Mouse (Mus musculus): Measurements from ENCODE around the gene Tmem151a. TPM values are rescaled to one million over a fixed set of nuclear protein-coding genes. Genes with fewer than 3 reads are reported as not detected.

Gene Tmem151a
- polyA plus RNA-seq, 1 experiment from 2014 or later: 1.6 TPM

- peaks cover 44% of the 10 kb centered on the region for H3K4me1 ChIP-seq (ENCODE audit: insufficient read depth, low read length)
- H3K9ac ChIP-seq (replicated peaks; ENCODE audit: low read length): peak overlapping the region; percentile 5; the same call in 1 of the 2 replicates
- WGBS: 10% methylated on average over 10 of the region's 10 CpGs
- H3K4me3 ChIP-seq (ENCODE audit: low read length): no peak overlapping the region
- peak; percentile 67 for ATAC-seq (ENCODE audit: low FRiP score, low TSS enrichment)
- 0 out of 2 replicates have a peak overlapping the region, but pooled peaks have one; percentile 8 for H3K4me2 ChIP-seq (replicated peaks; ENCODE audit: low read depth, low read length)
- no peaks in the 10 kb centered on the region for H3K9me3 ChIP-seq (ENCODE audit: low read length)
- no peaks in the 10 kb centered on the region for H3K36me3 ChIP-seq (ENCODE audit: insufficient read depth, low read length)
- H3K27me3 ChIP-seq (ENCODE audit: insufficient read depth, low read length): no peaks in the 10 kb centered on the region
- H3K27ac ChIP-seq (ENCODE audit: low read length): peak overlapping the region; percentile 83
Observed at GRCm38 (mm10) chr19:5058801-5059771, 26.2 kb downstream of the Tmem151a start.

- peaks cover 3% of the 10 kb centered on the region; the same call in 1 of the 2 replicates for H3K27me3 ChIP-seq (ENCODE audit: insufficient read depth, low read length)
- H3K4me3 ChIP-seq (ENCODE audit: low read length): no peak overlapping the region
- no peak overlapping the region for H3K4me2 ChIP-seq (replicated peaks; ENCODE audit: low read depth, low read length)
- no peaks in the 10 kb centered on the region for H3K9me3 ChIP-seq (ENCODE audit: low read length)
- H3K4me1 ChIP-seq (ENCODE audit: insufficient read depth, low read length): peaks cover 44% of the 10 kb centered on the region
- H3K36me3 ChIP-seq (ENCODE audit: insufficient read depth, low read length): no peaks in the 10 kb centered on the region
- ATAC-seq (ENCODE audit: low FRiP score, low TSS enrichment): no peak
- peak overlapping the region; percentile 83 for H3K27ac ChIP-seq (ENCODE audit: low read length)
- WGBS: 22% methylated on average over 16 of the region's 16 CpGs
- no peak overlapping the region for H3K9ac ChIP-seq (replicated peaks; ENCODE audit: low read length)
Observed at GRCm38 (mm10) chr19:5057876-5058775, 27.2 kb downstream of the Tmem151a start.

GRCm38 (mm10) chr19:5056251-5056650 is 29.1 kb downstream of the Tmem151a start:
- Histone ChIP-seq H3K4me1 (ENCODE audit: insufficient read depth, low read length) (peaks cover 55% of the 10 kb centered on the region), H3K4me3 (ENCODE audit: low read length) (peak overlapping the region; percentile 12; the same call in 1 of the 2 replicates), H3K9me3 (ENCODE audit: low read length) (no peaks in the 10 kb centered on the region), H3K27me3 (ENCODE audit: insufficient read depth, low read length) (peaks cover 7% of the 10 kb centered on the region; the same call in 1 of the 2 replicates), H3K27ac (ENCODE audit: low read length) (no peak overlapping the region), H3K36me3 (ENCODE audit: insufficient read depth, low read length) (no peaks in the 10 kb centered on the region), H3K9ac (replicated peaks; ENCODE audit: low read length) (no peak overlapping the region; the same call in 1 of the 2 replicates), H3K4me2 (replicated peaks; ENCODE audit: low read depth, low read length) (no peak overlapping the region)
- peak; percentile 46; the same call in 1 of the 2 replicates for ATAC-seq (ENCODE audit: low FRiP score, low TSS enrichment)
- 10% methylated on average over 6 of the region's 6 CpGs for WGBS

GRCm38 (mm10) chr19:5053909-5054308 is 31.4 kb downstream of the Tmem151a start:
- H3K27ac ChIP-seq (ENCODE audit: low read length): no peak overlapping the region
- peaks cover 50% of the 10 kb centered on the region for H3K4me1 ChIP-seq (ENCODE audit: insufficient read depth, low read length)
- no peaks in the 10 kb centered on the region for H3K9me3 ChIP-seq (ENCODE audit: low read length)
- no peak overlapping the region for H3K9ac ChIP-seq (replicated peaks; ENCODE audit: low read length)
- WGBS: 24% methylated on average over 9 of the region's 9 CpGs
- H3K4me3 ChIP-seq (ENCODE audit: low read length): no peak overlapping the region
- ATAC-seq (ENCODE audit: low FRiP score, low TSS enrichment): no peak
- H3K4me2 ChIP-seq (replicated peaks; ENCODE audit: low read depth, low read length): no peak overlapping the region
- H3K36me3 ChIP-seq (ENCODE audit: insufficient read depth, low read length): peaks cover 4% of the 10 kb centered on the region; the same call in 1 of the 2 replicates
- H3K27me3 ChIP-seq (ENCODE audit: insufficient read depth, low read length): peaks cover 7% of the 10 kb centered on the region; the same call in 1 of the 2 replicates

GRCm38 (mm10) chr19:5052853-5053252 is 32.5 kb downstream of the Tmem151a start:
- Histone ChIP-seq H3K9me3 (ENCODE audit: low read length) (no peaks in the 10 kb centered on the region), H3K4me3 (ENCODE audit: low read length) (no peak overlapping the region), H3K4me2 (replicated peaks; ENCODE audit: low read depth, low read length) (no peak overlapping the region), H3K36me3 (ENCODE audit: insufficient read depth, low read length) (peaks cover 4% of the 10 kb centered on the region; the same call in 1 of the 2 replicates), H3K4me1 (ENCODE audit: insufficient read depth, low read length) (peaks cover 39% of the 10 kb centered on the region), H3K9ac (replicated peaks; ENCODE audit: low read length) (no peak overlapping the region), H3K27me3 (ENCODE audit: insufficient read depth, low read length) (peaks cover 7% of the 10 kb centered on the region; the same call in 1 of the 2 replicates), H3K27ac (ENCODE audit: low read length) (no peak overlapping the region)
- WGBS: 67% methylated on average over 17 of the region's 17 CpGs
- no peak for ATAC-seq (ENCODE audit: low FRiP score, low TSS enrichment)

GRCm38 (mm10) chr19:5052166-5052822 is 33.0 kb downstream of the Tmem151a start:
- peaks cover 7% of the 10 kb centered on the region; the same call in 1 of the 2 replicates for H3K36me3 ChIP-seq (ENCODE audit: insufficient read depth, low read length)
- 23% methylated on average over 25 of the region's 25 CpGs for WGBS
- no peak overlapping the region for H3K9ac ChIP-seq (replicated peaks; ENCODE audit: low read length)
- no peak for ATAC-seq (ENCODE audit: low FRiP score, low TSS enrichment)
- no peak overlapping the region for H3K4me3 ChIP-seq (ENCODE audit: low read length)
- no peaks in the 10 kb centered on the region for H3K9me3 ChIP-seq (ENCODE audit: low read length)
- H3K27ac ChIP-seq (ENCODE audit: low read length): no peak overlapping the region
- peak overlapping the region; percentile 46 for H3K4me2 ChIP-seq (replicated peaks; ENCODE audit: low read depth, low read length)
- H3K4me1 ChIP-seq (ENCODE audit: insufficient read depth, low read length): peaks cover 37% of the 10 kb centered on the region
- H3K27me3 ChIP-seq (ENCODE audit: insufficient read depth, low read length): peaks cover 7% of the 10 kb centered on the region; the same call in 1 of the 2 replicates

GRCm38 (mm10) chr19:5051515-5051914 is 33.8 kb downstream of the Tmem151a start:
- Histone ChIP-seq H3K4me3 (ENCODE audit: low read length) (peak overlapping the region; percentile 43), H3K4me1 (ENCODE audit: insufficient read depth, low read length) (peaks cover 35% of the 10 kb centered on the region), H3K9me3 (ENCODE audit: low read length) (no peaks in the 10 kb centered on the region), H3K36me3 (ENCODE audit: insufficient read depth, low read length) (peaks cover 9% of the 10 kb centered on the region; the same call in 1 of the 2 replicates), H3K4me2 (replicated peaks; ENCODE audit: low read depth, low read length) (peak overlapping the region; percentile 46), H3K27me3 (ENCODE audit: insufficient read depth, low read length) (peaks cover 7% of the 10 kb centered on the region; the same call in 1 of the 2 replicates), H3K27ac (ENCODE audit: low read length) (peak overlapping the region; percentile 11; the same call in 1 of the 2 replicates), H3K9ac (replicated peaks; ENCODE audit: low read length) (peak overlapping the region; percentile 51)
- ATAC-seq (ENCODE audit: low FRiP score, low TSS enrichment): no peak
- 44% methylated on average over 3 of the region's 3 CpGs for WGBS

- ATAC-seq (ENCODE audit: low FRiP score, low TSS enrichment): peak; percentile 28
- 9% methylated on average over 17 of the region's 17 CpGs for WGBS
- peak overlapping the region; percentile 51 for H3K9ac ChIP-seq (replicated peaks; ENCODE audit: low read length)
- peak overlapping the region; percentile 43 for H3K4me3 ChIP-seq (ENCODE audit: low read length)
- peaks cover 9% of the 10 kb centered on the region; the same call in 1 of the 2 replicates for H3K36me3 ChIP-seq (ENCODE audit: insufficient read depth, low read length)
- peaks cover 7% of the 10 kb centered on the region; the same call in 1 of the 2 replicates for H3K27me3 ChIP-seq (ENCODE audit: insufficient read depth, low read length)
- peaks cover 31% of the 10 kb centered on the region for H3K4me1 ChIP-seq (ENCODE audit: insufficient read depth, low read length)
- H3K4me2 ChIP-seq (replicated peaks; ENCODE audit: low read depth, low read length): peak overlapping the region; percentile 46
- peak overlapping the region; percentile 11; the same call in 1 of the 2 replicates for H3K27ac ChIP-seq (ENCODE audit: low read length)
- no peaks in the 10 kb centered on the region for H3K9me3 ChIP-seq (ENCODE audit: low read length)
Observed at GRCm38 (mm10) chr19:5051031-5051430, 34.3 kb downstream of the Tmem151a start.
